Mouse (Mus musculus) MN1 (cell line): ENCODE measurements around the gene 2610002M06Rik.
A peak's percentile ranks its signal among the peaks of the same experiment; 100 is the strongest.

ENCODE experiments used
- DNase-seq: peaks from one replicate; pipeline ENCODE4 v3.0.0-alpha.2; 2016; ENCODE audit warnings: low spot score

The 2610002M06Rik gene

GRCm38 (mm10) chrX:107816218-107816554 is at the start of gene 2610002M06Rik:
Gene 2610002M06Rik, minus strand, starts transcription at chrX:107816334.
- DNase-seq = peak; percentile 90

GRCm38 (mm10) chrX:107858165-107858564 is 42.0 kb upstream of the 2610002M06Rik start:
- DNase-seq = no peak

GRCm38 (mm10) chrX:107816726-107817125 is 592 bp upstream of the 2610002M06Rik start:
- no peak for DNase-seq

GRCm38 (mm10) chrX:107815502-107816217 is 474 bp downstream of the 2610002M06Rik start:
- DNase-seq = peak; percentile 22

GRCm38 (mm10) chrX:107812120-107812519 is 4.0 kb downstream of the 2610002M06Rik start:
- no peak for DNase-seq

GRCm38 (mm10) chrX:107796919-107797318 is 19.2 kb downstream of the 2610002M06Rik start:
- no peak for DNase-seq

- no peak for DNase-seq
Measured at GRCm38 (mm10) chrX:107795785-107796184, 20.3 kb downstream of the 2610002M06Rik start.

GRCm38 (mm10) chrX:107792290-107792689 is 23.8 kb downstream of the 2610002M06Rik start, which contains the start of gene Tent5d:
Gene Tent5d, plus strand, starts transcription at chrX:107792590.
- no peak for DNase-seq

- no peak for DNase-seq
Measured at GRCm38 (mm10) chrX:107790750-107791493, 25.2 kb downstream of the 2610002M06Rik start.

- DNase-seq = no peak
Measured at GRCm38 (mm10) chrX:107790136-107790535, 26.0 kb downstream of the 2610002M06Rik start.

GRCm38 (mm10) chrX:107767896-107768295 is 48.2 kb downstream of the 2610002M06Rik start:
- no peak for DNase-seq
